Mouse (Mus musculus): Measurements from ENCODE around the gene Olfr1390.
"Not testable (repeated sequence)": the region's sequence is repeated elsewhere in the genome, so short reads cannot be mapped to it uniquely, and the experiment has no call there.

Gene Olfr1390

DNA sequence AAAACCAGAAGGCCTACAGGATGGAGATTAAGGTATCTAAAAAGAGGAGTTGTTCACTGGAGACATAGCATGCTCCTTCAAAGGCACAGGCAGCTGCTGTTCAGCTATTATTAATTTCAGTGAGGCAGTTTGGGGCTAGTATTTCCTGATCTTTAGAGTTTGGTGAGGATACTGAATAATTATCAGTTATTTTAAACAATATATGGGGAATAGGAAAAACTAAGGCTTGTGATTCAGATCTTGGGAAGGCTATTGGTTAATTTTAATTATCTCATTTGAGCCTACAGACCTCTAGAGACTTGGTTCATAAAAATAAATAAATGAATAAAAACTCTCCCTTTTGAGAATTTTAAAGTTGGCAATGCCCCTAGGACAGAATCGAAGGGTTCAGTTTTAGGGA, at the start of gene Olfr1390:
TSS of gene Olfr1390 (plus strand) at position 301 of the 400 bp plus-strand sequence.
- no peak for DNase-seq (ENCODE audit: low spot score)

DNA sequence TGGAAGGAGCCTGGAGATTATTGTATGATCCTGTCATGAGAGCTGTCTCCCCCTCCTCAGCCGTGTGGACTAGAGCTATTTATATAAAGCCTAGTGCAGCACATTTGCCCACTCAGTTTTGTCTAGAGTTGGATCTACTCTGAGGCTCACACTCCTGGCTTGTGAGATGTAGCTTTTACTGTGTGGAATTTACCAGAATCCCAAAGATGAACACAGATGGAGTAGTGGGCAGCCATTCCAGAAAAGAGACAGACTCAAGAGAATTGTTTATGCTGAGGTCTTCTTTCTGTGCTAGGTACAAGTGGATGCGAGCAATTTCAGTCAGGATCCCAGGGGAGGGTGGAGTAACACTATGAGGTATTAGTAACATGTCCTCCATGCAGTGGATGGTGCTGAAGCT, 47.7 kb upstream of the Olfr1390 start:
- no peak for DNase-seq (ENCODE audit: low spot score)

DNA sequence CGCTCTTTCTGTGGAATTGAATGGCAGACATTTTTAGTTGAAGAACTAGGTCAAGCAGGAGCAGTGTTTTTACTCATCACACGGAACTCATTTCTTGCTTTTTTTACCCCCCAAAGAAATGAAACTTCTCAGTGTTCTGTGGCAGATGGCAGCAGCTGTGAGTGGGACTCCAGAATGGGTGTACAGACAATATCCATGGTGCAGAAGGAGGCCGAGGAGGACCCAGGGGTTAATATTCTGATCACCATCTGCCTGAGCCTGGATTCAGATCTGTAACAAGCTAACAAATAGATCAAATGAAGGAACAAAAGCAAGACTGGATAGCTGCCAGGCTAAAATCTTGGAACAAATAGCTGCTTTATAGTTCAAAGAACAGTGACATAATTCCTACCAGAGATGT, 42.2 kb upstream of the Olfr1390 start:
- no peak for DNase-seq (ENCODE audit: low spot score)

- DNase-seq (ENCODE audit: low spot score), result no peak
These were observed 30.5 kb upstream of the Olfr1390 start, which contains the start of gene Olfr10 for GRCm38 (mm10) chr11:49304441-49304840. Gene Olfr10, plus strand, starts transcription at chr11:49304741.

DNA sequence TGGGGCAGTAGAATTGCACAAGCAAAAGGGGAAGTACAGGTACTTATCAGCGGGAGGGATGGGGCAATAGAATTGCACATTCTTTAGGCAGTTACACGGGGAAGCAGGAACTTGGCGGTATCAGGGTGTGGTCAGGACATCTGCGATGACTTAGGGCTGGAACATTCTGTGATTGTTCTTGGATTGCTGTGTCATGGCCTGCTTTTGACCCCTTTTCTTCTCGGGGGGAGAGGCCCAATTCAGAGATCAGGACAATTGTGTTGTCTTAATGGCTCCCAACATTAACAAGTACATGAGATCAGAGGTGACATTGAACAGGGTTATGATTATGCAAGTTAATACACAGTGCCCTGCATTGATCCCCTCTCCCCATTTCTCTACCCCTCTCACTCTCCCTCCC, 26.4 kb upstream of the Olfr1390 start:
- not testable (repeated sequence) for DNase-seq (ENCODE audit: low spot score)

DNA sequence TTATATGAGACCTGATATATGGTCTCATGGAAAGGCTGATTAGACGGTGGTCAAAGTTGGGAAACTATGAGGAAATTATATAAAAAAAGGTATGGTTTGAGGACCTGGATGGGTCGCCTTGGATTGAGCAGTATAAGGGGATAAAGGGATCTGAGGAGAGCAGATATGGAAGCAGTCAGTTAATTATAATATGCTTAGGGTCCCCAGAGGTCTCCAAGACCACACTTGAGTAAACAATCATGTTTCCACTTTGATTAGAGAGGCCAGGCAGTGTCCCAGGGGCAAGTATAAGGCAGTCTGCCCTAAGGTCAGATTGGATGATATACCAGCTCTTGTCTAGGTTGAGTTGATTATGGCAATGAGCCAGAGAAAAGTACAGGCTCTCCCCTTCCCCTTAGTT, 12.5 kb upstream of the Olfr1390 start, which contains the start of gene Olfr1391:
TSS of gene Olfr1391 (plus strand) at position 301 of the 400 bp plus-strand sequence.
- DNase-seq (ENCODE audit: low spot score), result no peak

DNA sequence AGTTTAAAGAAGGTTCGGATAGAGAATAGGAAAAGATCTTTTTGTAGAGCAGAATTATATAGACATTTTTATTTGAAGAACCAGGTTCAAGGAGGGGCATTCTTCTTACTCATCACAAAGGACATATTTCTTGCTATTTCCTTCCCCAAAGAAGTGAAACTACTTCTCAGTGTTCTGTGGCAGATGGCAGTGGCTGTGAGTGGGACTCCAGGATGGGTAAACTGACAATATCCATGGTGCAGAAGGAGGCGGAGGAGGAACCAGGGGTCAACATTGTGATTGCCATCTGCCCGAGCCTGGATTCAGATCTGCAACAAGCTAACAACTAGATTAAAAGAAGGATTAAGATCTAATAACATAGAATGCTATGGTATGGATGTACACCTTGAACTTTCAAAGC, 8.3 kb upstream of the Olfr1390 start:
- no peak for DNase-seq (ENCODE audit: low spot score)

DNA sequence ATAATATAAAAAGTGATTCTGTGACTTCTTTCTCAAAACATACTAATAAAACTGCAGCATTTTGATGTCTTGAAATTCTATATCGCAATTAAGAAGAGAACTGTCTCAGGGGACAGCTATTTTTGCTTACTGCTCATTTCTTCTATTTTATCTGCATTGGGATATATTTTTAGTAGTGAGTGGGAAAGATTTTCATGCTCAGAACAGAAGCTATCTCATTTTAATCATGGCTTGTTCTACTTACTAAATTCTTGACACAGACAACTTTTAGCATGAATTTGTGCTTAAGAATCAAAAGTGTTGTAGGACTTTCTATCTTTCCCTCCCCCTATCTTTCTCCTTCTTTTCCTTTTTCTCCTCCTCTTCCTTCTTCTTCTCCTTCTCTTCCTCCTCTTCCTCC, 5.3 kb upstream of the Olfr1390 start:
- DNase-seq (ENCODE audit: low spot score), result no peak

DNA sequence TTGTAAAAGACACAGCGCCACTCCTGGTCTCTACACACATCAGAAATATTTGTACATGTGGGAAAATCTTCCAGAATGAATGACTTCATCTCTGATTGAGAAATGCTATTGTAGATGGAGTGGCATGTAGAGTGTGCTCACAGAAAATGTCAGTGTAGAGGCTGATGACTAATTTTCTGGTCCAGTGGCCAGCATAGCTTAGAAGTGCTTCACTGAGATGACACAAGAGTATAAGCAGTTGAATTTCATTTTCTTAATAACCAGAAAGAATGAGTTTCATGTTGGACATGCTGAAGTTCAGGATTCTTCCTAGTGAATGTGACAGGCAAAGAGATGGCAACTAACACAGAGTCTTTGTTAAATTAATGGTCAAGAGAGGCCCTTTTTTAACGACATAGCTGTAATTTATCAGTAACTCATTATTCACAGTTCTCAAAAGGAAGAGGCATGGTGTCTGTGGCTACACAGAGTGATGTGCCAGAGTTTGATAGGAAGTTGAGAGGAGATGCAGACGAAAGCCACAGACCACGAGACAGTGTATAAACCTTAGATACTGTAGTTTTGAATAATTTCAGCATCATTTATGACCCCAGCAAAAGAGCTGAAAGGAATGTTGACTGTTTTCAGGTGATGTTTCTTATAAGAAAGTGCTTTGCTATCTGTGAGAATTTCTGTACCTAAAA, 2.3 kb downstream of the Olfr1390 start:
- no peak for DNase-seq (ENCODE audit: low spot score)

DNA sequence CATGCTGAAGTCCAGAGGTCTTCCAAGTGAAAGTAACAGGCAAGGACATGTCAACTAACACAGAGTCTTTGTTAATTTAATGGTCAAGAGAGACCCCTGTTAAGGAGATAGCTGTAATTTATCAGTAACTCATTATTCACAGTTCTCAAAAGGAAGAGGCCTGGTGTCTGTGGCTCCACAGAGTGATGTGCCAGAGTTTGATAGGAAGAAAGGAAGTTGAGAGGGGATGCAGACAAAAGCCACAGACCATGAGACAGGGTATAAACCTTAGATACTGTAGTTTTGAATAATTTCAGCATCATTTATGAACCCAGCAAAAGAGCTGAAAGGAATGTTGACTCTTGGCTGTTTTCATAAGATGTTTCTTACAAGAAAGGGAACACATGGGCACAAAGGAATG, 48.1 kb downstream of the Olfr1390 start:
- no peak for DNase-seq (ENCODE audit: low spot score)

- not testable (repeated sequence) for DNase-seq (ENCODE audit: low spot score)
These were observed 51.1 kb downstream of the Olfr1390 start for GRCm38 (mm10) chr11:49386118-49386517.
